Mouse (Mus musculus): ENCODE measurements at regions not wholly inside any gene's neighbourhood (a gene's known extent, or its start where the extent isn't known, plus 50 kb on each side); places are given as distances from the start of the nearest gene placed in this dataset.

- H3K4me3 ChIP-seq: no peak overlapping the region
- DNase-seq (ENCODE audit: low spot score in 2 of 2): no peak
- H3K27ac ChIP-seq: peak overlapping the region; percentile 79
- no peak for TF ChIP-seq CTCF (conservative IDR thresholded peaks at IDR 0.05)
These were observed 138.9 kb upstream of the Ddit4l start for GRCm38 (mm10) chr3:137482546-137482945.

GRCm38 (mm10) chr3:137482971-137483370 lies 138.4 kb upstream of the Ddit4l start:
- no peak for TF ChIP-seq CTCF (conservative IDR thresholded peaks at IDR 0.05)
- peak; percentile 25 to 50 for DNase-seq (ENCODE audit: low spot score in 2 of 2)
- H3K27ac ChIP-seq: peak overlapping the region; percentile 79
- no peak overlapping the region for H3K4me3 ChIP-seq

GRCm38 (mm10) chr3:137489592-137489991 lies 131.8 kb upstream of the Ddit4l start:
- no peak for DNase-seq (ENCODE audit: low spot score in 2 of 2)
- Histone ChIP-seq H3K27ac (no peak overlapping the region), H3K4me3 (no peak overlapping the region)
- TF ChIP-seq CTCF (conservative IDR thresholded peaks at IDR 0.05): no peak

GRCm38 (mm10) chr3:137491508-137492019 lies 129.8 kb upstream of the Ddit4l start:
- DNase-seq (ENCODE audit: low spot score in 2 of 2): no peak
- no peak for TF ChIP-seq CTCF (conservative IDR thresholded peaks at IDR 0.05)
- H3K27ac ChIP-seq: peak overlapping the region; percentile 46
- H3K4me3 ChIP-seq: no peak overlapping the region

GRCm38 (mm10) chr3:137498343-137498742 lies 123.1 kb upstream of the Ddit4l start:
- H3K4me3 ChIP-seq: no peak overlapping the region
- DNase-seq (ENCODE audit: low spot score in 2 of 2): no peak
- H3K27ac ChIP-seq: no peak overlapping the region
- TF ChIP-seq CTCF (conservative IDR thresholded peaks at IDR 0.05): no peak

GRCm38 (mm10) chr3:137511283-137511682 lies 110.1 kb upstream of the Ddit4l start:
- DNase-seq (ENCODE audit: low spot score in 2 of 2): no peak
- no peak overlapping the region for H3K4me3 ChIP-seq
- no peak for TF ChIP-seq CTCF (conservative IDR thresholded peaks at IDR 0.05)
- no peak overlapping the region for H3K27ac ChIP-seq

GRCm38 (mm10) chr3:137512411-137512810 lies 109.0 kb upstream of the Ddit4l start:
- Histone ChIP-seq H3K27ac (peak overlapping the region; percentile 89), H3K4me3 (no peak overlapping the region)
- no peak for DNase-seq (ENCODE audit: low spot score in 2 of 2)
- no peak for TF ChIP-seq CTCF (conservative IDR thresholded peaks at IDR 0.05)

GRCm38 (mm10) chr3:137513026-137513425 lies 108.4 kb upstream of the Ddit4l start:
- DNase-seq (ENCODE audit: low spot score in 2 of 2): peak; percentile 53
- Histone ChIP-seq H3K4me3 (no peak overlapping the region; the same call in 1 of the 2 replicates), H3K27ac (peak overlapping the region; percentile 89)
- no peak for TF ChIP-seq CTCF (conservative IDR thresholded peaks at IDR 0.05)

GRCm38 (mm10) chr3:137514238-137514637 lies 107.2 kb upstream of the Ddit4l start:
- no peak for TF ChIP-seq CTCF (conservative IDR thresholded peaks at IDR 0.05)
- no peak overlapping the region for H3K4me3 ChIP-seq
- no peak for DNase-seq (ENCODE audit: low spot score in 2 of 2)
- H3K27ac ChIP-seq: 0 out of 2 replicates have a peak overlapping the region, but pooled peaks have one; percentile 37

GRCm38 (mm10) chr3:137517433-137517832 lies 104.0 kb upstream of the Ddit4l start:
- H3K4me3 ChIP-seq: no peak overlapping the region
- no peak overlapping the region for H3K27ac ChIP-seq
- TF ChIP-seq CTCF (conservative IDR thresholded peaks at IDR 0.05): peak; percentile 20; the same call in 1 of the 2 replicates

GRCm38 (mm10) chr3:137520191-137520590 lies 101.2 kb upstream of the Ddit4l start:
- no peak overlapping the region for H3K27ac ChIP-seq
- TF ChIP-seq CTCF (conservative IDR thresholded peaks at IDR 0.05): no peak
- no peak overlapping the region for H3K4me3 ChIP-seq
- DNase-seq (ENCODE audit: low spot score in 2 of 2): no peak

More at GRCm38 (mm10) chr3:137517433-137517832, 104.0 kb upstream of the Ddit4l start:
- DNase-seq (ENCODE audit: low spot score in 2 of 2): no peak

GRCm38 (mm10) chr3:137525606-137526575 lies 95.5 kb upstream of the Ddit4l start:
- H3K27ac ChIP-seq: peak overlapping the region; percentile 4; the same call in 1 of the 2 replicates
- no peak overlapping the region for H3K4me3 ChIP-seq
- no peak for DNase-seq (ENCODE audit: low spot score in 2 of 2)
- no peak for TF ChIP-seq CTCF (conservative IDR thresholded peaks at IDR 0.05)

GRCm38 (mm10) chr3:137529592-137529960 lies 91.8 kb upstream of the Ddit4l start:
- Histone ChIP-seq H3K27ac (peak overlapping the region; percentile 57; the same call in 1 of the 2 replicates), H3K4me3 (no peak overlapping the region)
- TF ChIP-seq CTCF (conservative IDR thresholded peaks at IDR 0.05): no peak
- no peak for DNase-seq (ENCODE audit: low spot score in 2 of 2)
